Mouse (Mus musculus) T-cell, adult 2 months (primary cell): ENCODE results near the gene Tlr6.

Experiments
- DNase-seq: peaks from one replicate; pipeline ENCODE4 v3.0.0; 2022; ENCODE audit warnings: low spot score

Gene Tlr6

DNA sequence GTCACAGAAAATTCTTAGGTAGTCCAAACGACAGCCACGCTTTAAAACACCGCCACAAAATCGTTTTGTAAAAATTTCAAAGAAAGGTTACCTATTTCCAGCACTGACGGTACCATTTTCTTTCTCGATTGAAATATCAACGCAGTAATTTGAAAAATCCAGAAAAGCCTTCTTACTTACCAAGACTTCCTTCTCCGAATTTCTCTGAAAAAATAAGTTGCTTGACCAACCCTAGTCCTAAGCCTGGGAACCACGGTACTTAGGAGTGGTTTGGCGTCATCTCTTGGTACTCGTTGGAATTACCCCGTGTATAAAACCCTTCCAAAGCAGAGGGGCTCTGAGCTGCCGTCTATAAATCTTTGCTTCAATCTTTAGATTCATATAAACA lies at the start of gene Tlr6:
Tlr6 (minus strand) TSS at position 255 of the 388 bp plus-strand sequence.
- DNase-seq = peak; percentile 54

- peak; percentile 20 for DNase-seq
These were observed 46.2 kb upstream of the Tlr6 start for GRCm38 (mm10) chr5:65006011-65006491.

DNA sequence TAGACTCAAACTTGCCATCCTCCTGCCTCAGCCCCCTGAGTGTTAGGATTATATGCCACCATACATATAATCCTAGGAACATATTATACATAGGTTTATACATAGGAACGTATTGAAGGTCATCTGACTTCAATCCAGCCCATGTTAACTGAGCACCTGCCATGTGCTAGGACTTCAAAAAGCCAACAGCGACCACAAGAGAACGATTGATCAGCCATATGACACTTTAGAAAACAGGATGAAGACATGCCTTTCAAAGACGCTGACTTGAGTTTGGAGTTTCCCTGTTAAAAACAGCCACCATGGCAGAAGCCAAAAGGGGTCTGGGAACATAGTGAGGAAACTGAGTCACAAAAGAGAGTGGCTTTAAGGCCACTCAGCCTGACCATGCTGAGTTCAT lies 45.4 kb upstream of the Tlr6 start:
- peak; percentile 49 for DNase-seq

DNA sequence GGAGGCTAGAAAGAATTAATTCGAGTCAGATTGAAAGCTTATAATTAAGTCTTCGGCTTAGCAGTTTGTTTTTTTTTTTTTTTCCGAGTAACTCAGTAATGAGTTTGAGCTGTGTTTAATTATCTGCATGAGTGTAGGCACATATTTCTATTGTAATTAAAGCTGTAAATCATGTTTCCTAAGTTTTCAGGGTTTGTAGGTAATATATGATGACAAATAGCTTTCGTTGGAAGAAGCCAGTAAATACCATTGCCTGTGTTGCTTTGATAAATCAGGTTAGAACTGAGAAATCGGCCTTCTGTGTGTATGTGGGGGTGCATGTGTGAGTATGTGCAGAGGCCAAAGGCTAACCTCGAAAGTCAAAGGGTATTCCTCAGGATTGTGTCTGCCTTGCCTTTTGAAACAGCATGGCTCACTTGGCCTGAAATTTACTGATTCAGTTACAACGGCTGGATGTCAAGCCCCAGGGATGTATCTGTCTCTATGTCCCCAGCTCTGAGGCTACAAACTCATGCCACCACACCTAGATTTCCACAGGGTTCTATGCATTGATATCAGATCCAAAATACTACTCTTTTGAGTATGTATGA lies 44.1 kb upstream of the Tlr6 start:
- no peak for DNase-seq

GRCm38 (mm10) chr5:65002940-65003824 lies 43.3 kb upstream of the Tlr6 start:
- peak; percentile 35 for DNase-seq

- DNase-seq = no peak
These were observed 35.5 kb upstream of the Tlr6 start for GRCm38 (mm10) chr5:64995408-64995807.

DNA sequence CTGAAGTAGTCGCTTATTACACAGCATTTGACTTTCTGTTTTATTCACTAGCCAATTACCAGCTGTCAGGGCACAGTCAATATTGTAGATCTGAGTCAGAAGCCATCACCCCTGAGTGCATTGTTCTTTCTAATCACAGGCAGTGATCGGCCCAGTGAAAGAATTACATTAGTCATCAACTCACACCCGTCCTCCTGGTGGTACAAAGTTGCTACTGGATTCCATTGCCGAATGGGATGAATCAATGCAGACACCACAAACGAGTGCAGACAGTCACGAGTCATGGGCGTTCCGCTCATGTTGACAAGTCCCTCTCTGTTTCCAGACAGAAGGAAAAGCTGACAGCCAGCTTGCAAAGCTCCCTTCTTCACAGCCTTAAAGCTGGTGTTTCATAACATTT lies 32.6 kb upstream of the Tlr6 start:
- no peak for DNase-seq

DNA sequence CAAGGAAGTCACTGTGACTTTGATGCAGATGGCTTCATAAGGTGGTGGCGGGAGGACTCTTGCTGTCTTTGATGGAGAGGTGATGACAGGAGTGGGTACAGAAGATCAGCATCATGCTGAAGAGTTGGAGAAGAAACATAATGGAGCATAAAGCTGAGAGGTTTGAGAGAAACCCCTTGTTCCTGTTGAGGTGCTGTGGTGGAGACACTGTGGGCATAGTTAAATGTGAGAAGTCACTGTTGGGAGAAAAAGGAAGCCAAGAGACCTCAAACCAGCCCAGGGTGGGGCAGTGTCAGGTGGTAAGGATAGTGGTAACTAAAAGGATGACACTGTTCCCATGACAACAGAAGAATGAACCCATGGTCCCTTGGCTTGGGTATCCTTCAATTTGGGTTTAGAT lies 30.0 kb upstream of the Tlr6 start:
- peak; percentile 47 for DNase-seq

- no peak for DNase-seq
These were observed 26.1 kb upstream of the Tlr6 start for GRCm38 (mm10) chr5:64985971-64986370.

DNA sequence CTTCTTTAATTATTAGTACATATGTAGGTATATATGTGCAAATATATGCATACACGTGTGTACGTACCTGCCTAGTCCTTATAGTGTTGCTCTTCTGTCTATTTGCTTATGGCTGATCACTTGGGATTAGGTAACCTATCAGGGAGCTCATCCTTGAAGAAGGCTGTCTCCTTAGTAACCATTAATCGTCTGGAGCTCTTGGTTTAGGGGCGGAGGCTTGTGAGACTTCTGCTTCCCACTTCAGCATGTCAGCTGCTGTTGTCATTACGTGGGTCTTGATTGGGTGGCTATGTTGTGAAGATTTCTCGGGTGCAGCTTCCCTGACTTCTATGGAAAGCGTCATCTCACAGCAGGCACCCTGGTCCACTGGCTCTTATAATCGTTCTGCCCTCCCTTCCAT lies 17.2 kb upstream of the Tlr6 start:
- no peak for DNase-seq

DNA sequence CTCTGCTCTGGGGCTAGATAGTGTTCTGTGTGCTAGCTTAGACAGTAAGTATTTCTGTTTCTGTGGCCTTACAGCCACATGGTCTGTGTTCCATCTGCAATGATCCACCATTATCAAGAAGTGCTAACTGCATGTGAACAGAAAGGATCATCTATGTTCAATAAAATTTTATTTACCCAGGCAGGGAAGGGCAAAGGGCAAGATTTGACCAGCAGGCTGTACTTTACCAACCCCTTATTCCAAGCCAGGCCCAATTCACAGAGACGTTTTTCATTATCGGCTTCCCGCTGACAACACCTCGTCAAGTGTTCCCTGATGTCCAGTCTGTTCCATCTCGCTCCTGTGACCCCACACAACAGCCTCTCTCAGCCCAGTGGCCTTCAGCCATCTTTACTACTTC lies 15.2 kb upstream of the Tlr6 start:
- no peak for DNase-seq

DNA sequence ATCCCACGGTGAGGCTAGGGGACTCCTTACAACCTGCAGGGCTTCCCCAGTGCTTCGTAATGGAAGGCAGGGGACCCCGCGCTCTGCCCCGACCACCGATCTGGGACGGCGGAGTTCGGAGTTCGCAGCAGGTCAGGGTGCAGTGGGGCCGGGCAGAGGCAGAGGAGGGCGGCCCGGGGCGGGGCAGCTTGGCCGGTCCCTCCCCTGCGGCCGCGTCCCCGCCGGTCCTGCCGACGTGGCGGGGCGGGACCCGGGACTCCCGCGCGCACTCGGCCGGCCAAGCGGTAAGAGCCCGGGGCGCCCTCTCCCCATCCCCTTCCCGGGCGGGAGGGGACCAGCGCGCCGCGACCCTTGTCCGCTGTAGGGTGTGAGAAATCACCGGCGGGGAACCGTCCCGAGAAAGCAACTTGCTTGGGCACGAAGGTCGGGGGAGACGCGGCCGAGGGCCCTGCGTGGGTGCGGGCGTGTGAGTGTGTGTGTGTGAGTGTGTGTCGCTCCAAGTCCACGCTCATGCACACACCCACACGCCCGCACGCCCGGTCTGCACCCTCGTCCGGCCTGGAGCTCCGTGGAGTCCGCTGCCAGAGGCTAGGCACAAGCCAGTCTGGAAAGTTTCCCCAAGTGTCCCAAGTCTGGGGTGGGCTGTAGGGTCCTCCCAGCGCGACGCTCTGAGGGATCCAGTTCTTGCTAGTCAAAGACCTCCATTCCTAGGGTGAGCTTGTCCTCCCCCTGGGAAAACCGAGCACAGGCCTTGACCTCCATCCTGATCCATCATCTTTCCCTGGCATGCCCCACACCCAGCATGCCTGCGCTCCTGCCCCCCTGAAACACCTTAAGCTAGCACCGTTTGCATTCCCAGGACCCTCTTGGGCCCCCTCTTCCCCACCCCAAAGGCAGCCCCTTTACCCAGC lies 10.2 kb upstream of the Tlr6 start, which contains the start of gene Fam114a1:
Fam114a1 (plus strand) TSS at position 211 of the 911 bp plus-strand sequence.
- DNase-seq = peak; percentile 21

DNA sequence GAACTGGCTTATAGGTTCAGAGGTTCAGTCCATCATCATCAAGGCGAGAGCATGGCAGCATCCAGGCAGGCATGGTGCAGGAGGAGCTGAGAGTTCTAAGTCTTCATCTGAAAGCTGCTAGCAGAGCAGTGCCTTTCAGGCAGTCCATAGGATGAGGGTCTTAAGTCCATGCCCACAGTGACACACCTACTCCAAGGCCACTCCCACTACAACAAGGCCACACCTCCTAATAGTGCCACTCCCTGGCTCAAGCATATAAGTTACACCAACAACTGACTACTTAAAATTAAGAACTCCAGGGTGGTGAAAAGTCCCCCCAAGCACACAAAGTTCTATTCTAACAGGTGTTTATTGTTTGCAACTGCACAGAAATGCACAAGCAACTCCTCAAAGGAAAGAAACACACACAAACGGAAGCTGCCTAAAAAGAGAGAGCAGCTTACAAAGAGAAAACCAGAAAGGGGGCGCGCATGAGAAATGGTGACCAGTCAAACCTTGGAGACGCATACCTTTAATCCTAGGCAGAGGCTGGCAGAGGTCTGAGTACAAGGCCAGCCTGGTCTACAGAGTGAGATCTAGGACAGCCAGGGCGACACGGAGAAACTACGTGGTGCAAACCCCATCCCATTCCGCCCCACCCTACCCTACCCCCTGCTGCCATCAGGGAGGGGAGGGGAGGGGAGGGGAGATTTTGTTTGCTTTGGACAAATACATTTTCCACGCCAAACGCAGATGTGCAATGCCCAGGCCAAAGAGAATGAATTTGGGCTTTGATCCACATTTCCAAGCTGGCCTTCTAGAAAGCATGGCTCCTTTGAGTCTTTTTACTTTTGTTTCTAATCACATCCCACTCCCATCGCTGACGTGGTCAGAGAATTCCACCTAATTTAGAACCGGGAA lies 9.3 kb upstream of the Tlr6 start:
- peak; percentile 11 for DNase-seq

DNA sequence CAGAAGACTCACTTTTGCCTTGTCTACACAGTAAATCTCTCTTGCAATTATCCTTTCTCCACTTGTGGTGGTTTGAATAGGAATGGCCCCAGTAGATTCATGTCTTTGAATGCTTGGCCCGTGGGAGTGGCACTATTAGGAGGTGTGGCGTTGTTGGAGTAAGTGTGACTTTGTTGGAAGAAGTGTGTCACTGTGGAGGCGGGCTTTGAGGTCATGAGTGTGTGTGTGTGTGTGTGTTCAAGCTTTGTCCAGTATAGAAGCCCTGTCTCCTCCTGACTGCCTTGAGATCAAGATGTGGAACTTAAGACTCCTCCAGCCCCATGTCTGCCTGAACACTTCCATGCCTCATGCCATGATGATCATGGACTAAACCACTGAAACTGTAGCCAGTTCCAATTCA lies 3.8 kb upstream of the Tlr6 start:
- no peak for DNase-seq

GRCm38 (mm10) chr5:64963271-64963670 lies 3.4 kb upstream of the Tlr6 start:
- no peak for DNase-seq

DNA sequence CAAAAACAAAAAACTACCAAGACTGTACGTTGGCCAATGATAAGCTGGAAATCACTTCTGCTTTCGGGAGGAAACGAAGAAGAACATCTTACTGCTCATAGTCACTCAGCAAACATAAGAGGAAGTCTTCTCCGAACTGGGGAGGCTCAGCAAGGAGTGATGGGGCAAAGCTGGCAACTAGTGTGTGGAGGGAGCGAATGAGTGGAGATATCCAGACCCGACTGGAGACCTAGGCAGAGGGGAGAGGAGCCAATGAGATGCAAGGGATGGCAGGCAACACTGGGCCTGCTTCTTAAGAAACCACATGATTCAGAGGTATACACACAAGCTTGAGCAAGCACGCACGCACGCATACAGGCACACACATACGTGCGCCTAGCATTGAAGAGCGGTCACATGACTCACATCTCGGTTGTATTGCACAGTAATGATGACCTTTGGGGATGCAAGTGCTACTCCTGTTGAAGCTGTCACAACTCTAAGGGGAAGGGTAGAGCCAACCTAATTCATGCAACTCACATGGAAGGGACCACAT lies 1.0 kb upstream of the Tlr6 start:
- peak; percentile 64 for DNase-seq

DNA sequence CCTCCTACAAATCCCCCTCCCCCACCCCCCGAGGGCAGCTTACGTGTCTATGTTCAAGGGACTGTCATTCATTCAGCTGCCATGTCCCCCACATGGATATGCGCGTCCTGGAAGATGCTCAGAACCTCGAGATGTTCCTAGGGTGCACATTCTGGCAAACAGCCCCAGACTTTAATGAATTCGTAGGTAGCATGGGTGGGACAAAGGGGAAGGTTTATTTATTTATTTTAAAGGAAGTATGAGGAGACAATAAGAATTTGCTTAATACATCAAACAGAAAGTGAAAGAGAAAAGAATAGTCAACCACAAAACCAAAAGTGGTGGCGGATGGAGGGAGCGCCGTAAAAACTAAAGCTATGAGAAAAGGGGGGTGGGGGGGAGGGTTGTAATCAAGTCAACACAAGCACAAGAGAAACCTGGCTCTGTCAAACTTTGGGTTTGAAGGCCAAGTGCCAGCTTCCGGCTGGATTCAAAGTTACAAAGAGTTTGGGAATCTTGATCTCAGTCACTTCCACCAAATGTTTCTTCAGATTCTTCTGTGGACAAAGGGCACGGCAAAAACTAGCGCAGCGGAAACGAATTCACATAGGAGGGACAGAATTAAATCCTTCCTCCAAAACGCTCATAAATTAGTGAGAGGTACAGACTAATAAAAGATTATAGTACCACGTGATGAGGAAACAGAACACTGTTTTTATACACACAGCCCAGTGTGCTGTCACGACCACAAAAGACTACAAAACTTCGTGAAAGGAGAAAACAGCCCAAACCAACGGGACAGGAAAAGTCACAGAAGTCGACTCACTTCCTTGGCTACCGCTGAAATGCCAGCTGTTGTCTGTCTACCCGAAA lies 680 bp downstream of the Tlr6 start:
- peak; percentile 67 for DNase-seq

DNA sequence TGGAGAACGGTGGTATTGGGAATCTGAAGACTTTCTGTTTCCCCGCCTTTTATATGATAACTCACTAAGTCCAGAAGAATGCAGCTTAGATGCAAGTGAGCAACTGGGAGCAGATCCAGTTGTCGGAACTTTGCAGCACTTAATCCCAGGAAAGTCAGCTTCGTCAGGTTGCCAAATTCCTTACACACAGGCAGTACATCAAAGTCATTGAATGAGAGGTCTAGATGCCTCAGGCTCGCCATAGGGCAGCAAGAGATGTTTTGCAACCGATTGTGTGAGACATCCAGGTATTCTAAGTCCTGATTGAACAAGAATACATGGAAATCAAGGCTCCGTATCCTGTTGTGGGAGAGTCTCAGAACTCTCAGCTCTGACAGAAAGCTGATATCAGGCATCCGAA lies 5.0 kb downstream of the Tlr6 start:
- no peak for DNase-seq

DNA sequence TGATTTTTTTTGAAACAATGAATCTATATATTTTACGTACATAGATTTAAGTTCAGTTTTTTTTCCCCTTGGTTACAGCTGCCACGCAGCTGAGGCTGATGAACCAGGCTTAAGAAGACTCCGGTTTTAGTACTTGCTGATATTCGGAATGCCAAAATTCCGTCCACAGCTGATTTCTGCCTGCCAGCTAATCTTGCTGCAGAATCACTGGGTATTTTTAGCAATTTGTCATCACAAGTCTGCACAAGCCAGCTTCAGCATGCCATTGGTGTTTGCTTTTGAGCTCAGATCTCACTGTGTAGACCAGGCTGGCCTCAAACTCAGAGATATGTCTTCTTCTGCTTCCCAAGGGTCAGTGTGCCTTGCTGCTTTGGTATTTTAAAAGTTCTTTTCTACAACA lies 8.4 kb downstream of the Tlr6 start:
- DNase-seq = no peak

DNA sequence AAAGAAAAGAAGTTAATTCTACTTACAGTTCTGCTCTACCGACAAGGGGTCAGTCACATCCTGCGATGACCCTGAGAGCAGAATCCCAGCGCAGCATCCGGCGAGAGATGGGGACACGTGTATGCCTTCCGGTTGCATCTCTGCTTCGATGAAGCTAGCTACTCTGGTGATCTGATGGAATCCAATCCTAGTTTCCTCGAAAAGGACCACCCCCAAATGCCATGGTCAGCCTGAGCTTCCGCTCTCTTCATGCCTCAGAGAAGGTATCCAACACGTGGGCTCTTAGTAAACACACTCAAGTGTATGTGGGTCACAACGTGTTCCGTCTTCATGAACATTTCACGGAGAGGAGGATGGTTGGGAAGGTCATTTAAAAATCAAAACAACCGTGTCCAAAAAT lies 27.1 kb downstream of the Tlr6 start:
- DNase-seq = no peak
